Mouse (Mus musculus) spleen, adult 18-20 months (tissue): Measurements from ENCODE around the gene Rab3ip.

ENCODE experiments used
- DNase-seq, 2 experiments: peaks; one replicate each; pipeline ENCODE4 v3.0.0; 2022; ENCODE audit warnings: mixed read lengths in 2 of 2

Gene Rab3ip

GRCm38 (mm10) chr10:116919368-116920317, 30.9 kb downstream of the Rab3ip start:
- no peak for DNase-seq

DNA sequence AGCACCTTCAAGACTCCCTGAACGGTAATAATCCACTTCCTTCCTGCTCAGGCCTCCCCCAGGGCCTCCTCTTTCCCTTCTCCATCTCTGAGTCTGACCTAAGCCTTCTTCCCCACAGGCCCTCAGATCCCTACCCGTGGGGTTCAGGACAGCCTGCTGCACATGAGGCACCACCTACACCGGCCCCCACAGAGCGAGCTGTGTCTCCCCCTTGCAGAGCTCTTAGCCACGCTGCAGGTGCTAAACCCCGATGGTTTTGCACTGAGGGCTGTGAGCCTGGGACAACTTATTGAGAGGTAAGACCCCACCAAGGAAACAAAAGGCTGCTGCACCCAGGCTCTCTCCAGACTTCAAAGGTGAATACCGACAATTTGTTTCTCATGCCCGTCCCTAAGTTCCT, 34.0 kb downstream of the Rab3ip start:
- no peak for DNase-seq

DNA sequence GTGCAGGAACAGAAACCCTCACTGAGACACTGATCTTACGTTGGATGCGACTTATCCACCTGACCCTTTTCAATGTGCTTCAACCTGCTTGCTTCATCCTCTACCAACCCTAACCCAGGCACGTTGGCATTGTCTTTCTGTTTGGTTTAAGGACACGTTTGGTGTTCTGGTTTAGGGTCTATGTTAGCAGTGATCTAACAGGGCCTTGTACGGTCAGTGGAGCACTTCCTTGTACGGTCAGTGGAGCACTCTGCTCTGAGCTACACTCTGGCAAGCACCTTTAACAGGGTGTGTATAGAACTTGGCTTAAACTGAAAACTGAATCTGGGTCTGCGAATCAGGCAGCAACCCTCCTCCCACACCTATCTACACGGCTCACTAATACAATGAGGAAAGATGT, 35.3 kb downstream of the Rab3ip start:
- DNase-seq, result no peak

DNA sequence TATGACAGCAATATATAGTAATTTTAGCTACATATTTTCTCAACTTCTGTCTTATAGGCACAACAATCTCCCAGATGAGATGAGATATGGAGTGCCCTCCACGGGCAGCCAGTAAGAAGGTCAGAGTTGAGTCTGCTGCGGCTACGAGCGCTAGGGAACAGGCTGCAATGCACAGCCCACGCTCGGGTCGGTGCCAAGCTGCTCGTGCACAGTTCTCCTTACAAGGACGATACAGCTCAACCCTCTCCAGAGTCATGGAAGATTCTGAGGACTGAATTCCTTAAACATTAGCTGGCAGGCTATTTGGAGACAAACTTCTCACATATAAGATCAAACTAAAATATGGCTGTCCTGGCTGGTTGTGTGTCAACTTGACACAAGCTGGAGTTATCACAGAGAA, 36.0 kb downstream of the Rab3ip start:
- no peak for DNase-seq

- DNase-seq, result no peak
These were observed 36.8 kb downstream of the Rab3ip start for GRCm38 (mm10) chr10:116913647-116914273.

GRCm38 (mm10) chr10:116912850-116913249, 37.7 kb downstream of the Rab3ip start:
- DNase-seq, result no peak

DNA sequence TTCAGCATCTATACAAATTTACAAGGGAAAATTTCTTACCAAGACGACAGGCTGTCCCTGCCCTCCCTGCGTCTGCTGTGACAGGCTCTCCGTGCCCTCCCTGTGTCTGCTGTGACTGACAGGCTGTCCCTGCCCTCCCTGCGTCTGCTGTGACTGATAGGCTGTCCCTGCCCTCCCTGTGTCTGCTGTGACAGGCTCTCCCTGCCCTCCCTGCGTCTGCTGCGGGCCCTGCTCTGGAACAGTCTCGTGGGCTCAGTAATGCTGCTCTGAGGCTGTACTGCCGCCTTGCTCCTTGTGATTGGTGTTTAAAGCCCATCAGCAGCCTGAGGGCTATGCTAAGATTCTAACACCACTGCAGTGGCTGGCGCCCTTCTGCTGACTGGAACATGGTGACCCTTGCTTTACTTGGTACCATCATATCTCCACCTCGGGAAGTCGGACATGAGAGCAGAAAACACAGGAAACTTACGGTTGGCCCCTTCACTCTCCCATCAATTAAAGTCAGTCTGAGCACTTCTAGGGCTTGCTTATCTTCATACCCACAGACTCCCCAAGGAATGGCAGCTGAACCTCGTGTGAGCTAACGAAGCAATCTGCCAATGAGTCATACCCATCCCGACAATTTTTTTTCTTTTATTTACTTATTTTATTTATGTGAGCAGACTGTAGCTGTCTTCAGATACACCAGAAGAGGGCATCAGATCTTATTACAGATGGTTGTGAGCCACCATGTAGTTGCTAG, 41.5 kb downstream of the Rab3ip start:
- no peak for DNase-seq

DNA sequence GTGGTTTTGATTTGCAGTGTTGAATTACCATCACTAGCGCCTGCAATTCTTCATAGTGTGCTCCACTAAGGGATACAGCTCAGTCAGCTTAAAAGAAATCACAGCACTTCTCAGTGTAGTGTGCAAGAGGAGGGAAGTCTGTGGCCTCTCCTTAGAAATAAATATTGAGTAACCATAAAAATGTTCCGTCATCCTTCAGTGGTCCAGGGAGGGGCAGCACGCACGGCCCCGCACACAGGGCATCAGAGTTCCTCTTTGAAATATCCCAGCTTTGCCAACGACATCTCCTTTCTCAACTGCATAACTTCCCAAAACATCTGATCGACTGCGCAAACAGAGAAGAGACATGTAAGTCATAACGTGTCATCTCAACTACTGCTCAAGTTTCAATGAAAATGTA, 43.8 kb downstream of the Rab3ip start:
- DNase-seq, result no peak

GRCm38 (mm10) chr10:116904503-116904908, 46.1 kb downstream of the Rab3ip start:
- no peak for DNase-seq

- DNase-seq, result no peak
These were observed 54.0 kb downstream of the Rab3ip start, which contains the start of gene Myrfl for GRCm38 (mm10) chr10:116896336-116897177. TSS of gene Myrfl (minus strand) at chr10:116896919.

DNA sequence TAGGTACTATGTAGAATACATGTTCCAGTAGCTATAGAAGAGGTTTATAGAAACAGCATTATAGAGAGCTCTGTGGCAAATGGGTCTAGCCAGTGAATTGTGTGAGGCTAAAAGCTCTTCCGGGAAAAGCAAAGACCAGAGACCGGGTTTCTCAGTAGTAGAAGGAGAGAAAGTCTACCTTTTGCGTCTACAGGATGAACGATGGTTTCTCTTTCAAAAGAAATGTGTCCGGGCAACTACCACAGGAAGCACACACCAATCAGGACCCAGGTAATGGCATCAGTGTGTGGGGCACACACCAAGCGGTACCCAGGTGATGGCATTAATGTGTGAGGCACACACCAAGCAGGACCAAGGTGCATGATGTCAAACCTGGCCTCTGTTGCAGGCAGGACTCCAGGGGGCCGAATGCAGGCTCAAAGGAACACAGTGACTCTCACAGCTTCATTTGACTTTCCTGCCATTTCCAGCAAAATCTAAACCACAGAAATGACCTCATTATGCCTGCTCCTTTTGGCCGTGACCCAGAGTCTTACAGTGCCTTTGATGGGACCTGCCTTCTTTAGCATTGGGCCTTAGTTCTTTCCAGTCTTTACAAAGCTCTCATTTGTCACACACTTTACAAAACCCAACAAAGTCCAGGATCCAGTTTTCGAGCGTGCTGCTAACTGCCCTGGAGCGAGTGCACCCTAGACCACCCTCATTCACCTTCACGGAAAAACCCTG, 55.3 kb downstream of the Rab3ip start:
- DNase-seq, result no peak

DNA sequence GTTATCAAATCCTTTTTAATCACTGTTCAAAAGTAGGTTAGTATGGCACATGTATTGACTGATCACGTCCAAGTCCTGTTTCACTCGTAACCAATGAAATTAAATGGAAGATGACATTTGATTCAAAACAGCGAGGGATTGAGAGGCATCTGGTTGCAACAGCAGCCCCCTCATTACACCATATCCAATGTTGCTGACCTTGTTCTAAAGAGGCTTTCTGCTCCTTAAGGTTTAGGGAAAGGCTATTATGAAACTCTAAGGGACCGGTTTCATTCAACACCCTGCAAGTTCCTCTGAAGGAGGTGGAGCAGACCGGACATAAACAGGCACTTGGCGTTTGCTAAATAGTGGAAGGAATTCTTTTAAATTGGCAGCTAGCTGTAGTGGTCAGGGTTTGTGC, 56.0 kb downstream of the Rab3ip start:
- no peak for DNase-seq

- DNase-seq, result no peak
These were observed 56.8 kb downstream of the Rab3ip start for GRCm38 (mm10) chr10:116893753-116894152.

GRCm38 (mm10) chr10:116890587-116890986, 60.0 kb downstream of the Rab3ip start:
- no peak for DNase-seq

DNA sequence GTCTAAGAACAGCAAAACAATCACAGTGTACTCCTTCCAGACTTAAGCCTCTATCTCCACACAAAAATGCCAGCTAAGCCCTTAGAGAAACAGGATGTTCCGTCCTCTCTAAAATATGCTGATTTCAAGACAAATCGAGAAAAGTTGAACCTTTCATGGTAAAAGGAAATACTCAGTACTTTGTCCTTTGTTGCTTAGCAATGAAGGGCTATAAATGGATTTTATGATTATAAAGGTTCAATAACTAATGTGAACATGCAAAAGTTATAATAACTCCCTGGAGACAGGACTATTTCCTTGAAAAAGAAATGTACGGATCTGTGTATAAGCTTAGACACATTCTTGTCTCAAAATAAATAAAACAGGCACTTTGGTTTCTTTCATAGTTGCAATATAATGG, 66.0 kb downstream of the Rab3ip start:
- DNase-seq, result no peak

DNA sequence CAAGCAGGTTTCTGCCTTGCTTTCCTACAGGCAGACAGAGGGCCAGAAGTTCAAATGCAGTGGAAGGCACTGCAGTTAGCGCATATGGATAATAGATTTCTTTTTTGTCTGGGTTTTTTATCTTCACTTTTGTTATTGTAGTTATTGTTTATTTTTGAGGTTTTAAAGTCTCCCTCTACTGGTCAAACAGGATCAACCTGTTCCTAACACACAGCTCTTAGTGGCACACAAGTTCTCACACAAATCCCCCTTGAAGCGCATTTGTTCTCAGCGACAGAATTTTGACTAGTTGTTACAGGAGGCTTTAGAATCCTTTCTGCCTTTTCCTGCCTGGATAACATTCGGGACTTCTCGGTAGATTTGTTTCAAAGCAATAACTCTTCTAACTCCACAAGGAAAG, 67.0 kb downstream of the Rab3ip start:
- DNase-seq, result no peak

DNA sequence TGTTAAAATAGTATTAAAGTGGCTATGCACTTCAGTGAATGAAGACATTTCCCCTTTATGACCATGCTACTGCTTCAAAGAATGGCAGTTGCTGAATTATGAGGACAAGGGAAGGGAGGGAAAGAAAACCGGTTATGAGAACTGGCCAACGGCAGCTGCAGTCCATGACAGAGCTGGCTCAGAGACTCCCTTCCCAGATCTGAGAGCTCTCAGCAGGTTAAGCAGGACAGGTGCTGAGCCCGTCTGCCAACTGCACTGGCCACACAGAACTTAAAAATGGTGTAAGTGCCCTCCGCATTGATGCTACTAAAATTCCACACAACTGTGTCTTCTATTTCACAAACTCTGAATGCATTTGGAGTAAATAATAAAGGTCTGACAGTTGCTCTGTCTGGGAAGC, 73.1 kb downstream of the Rab3ip start:
- DNase-seq, result no peak

DNA sequence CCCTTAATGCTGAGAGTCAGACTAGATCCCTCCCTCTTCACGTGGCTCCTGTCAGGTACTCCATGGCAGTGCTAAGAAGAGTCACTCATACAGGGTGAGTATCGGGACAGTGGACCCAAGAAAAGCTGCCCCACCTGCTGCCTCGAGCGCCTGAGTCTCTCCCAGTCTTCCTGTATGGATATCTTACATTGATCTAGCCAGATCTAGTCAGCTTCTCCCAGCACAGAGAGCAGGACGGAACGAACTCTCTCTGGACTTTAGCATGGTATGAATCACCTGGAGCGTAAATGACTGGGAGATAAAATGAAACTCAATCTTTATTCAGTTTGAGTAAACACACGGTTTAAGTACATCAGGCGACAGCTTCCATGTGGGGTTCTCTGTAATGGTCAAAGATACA, 76.1 kb downstream of the Rab3ip start:
- no peak for DNase-seq

DNA sequence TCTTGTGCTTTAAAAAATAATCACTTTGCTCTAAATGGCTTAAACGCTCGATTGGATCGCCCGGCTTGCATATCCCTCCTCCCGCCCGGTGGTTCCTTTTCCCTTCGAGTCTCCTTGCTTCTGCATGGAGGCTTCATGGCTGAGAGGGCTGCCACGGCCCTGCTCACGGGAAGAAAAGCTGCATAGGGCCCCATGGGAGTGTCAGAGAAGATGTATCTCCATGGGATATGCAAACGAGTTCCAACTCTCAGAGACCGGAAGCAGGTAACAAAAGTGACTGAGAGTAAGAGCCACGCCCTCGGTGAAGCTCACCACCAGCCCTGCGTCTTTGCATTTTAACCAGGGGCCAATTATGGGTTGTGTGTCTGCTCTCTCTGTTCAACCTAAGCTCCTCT, 78.6 kb downstream of the Rab3ip start:
- DNase-seq, result no peak

DNA sequence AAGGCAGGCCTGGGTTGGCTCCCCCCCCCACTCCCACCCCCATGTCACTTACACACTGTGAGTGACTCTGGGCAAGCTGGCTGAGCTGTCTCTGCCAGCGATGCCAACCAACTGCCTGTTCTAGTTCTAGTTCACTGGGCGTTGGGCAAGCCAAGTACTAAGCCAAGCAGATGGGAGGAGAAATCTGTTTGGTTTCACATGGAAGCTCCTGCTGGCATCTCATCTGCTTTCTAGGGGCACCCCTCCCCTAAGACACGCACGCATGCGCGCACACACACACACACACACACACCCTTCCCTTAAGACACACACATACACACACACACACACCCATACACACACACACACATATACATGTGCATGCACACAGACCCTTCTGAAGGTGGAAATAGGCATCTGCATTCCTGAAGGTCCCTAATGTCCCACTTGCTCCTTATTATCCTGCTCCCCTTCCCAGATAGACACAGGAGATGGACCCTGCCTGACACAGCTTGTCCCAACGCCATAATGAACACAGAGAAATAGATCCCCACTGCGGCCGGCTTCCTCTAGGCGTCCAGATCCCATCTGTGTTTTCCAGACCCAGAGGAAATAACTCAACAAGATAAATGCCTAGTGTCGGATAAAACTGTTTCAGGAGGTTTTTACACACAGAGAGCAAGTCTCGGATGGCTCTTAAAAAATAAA, 79.1 kb downstream of the Rab3ip start:
- DNase-seq, result no peak

- DNase-seq, result no peak
These were observed 79.8 kb downstream of the Rab3ip start for GRCm38 (mm10) chr10:116870819-116871218.
